Mouse (Mus musculus) bone marrow, adult 2 months (tissue): ENCODE measurements at regions not wholly inside any gene's neighbourhood (a gene's known extent, or its start where the extent isn't known, plus 50 kb on each side); places are given as distances from the start of the nearest gene placed in this dataset.

Experiments used
- H3K27ac ChIP-seq: fragments of 200-500 bp; 2 replicates; pipeline ENCODE4 v1.5.1; 2012; ENCODE audit warnings: low read depth, mild to moderate bottlenecking, control low read depth, inconsistent platforms, low read length; ENCODE audit not compliant: control insufficient read depth, poor library complexity, insufficient read depth
- H3K4me1 ChIP-seq: fragments of 200-500 bp; 2 replicates; pipeline ENCODE4 v1.6.1; 2011; ENCODE audit warnings: low read length; ENCODE audit not compliant: control insufficient read depth, insufficient read depth
- H3K4me3 ChIP-seq: fragments of 200-500 bp; replicated peaks from 2 replicates; pipeline ENCODE3; 2011; ENCODE audit warnings: mild to moderate bottlenecking, low read depth, low read length, control low read depth; ENCODE audit not compliant: control insufficient read depth
- CTCF ChIP-seq: fragments of 200-500 bp; IDR thresholded peaks from 2 replicates; pipeline ENCODE4 v1.5.1; 2011; ENCODE audit warnings: low read length, control low read depth; ENCODE audit not compliant: control insufficient read depth, insufficient read depth
- POLR2A ChIP-seq: fragments of 200-500 bp; IDR thresholded peaks from 2 replicates; pipeline ENCODE4 v1.6.1; 2011; ENCODE audit warnings: low read depth, mild to moderate bottlenecking, control low read depth, low read length, borderline replicate concordance; ENCODE audit not compliant: control insufficient read depth
- WGBS: fragments of 180-500 bp; shearing (Covaris S2); methylation state at CpG from one replicate; pipeline ENCODE4 v1.1.7; 2018; 5-methylcytosine and 5-hydroxymethylcytosine counted together

GRCm38 (mm10) chr1:138011581-138011980 lies 163.9 kb downstream of the Ptprc start:
- 80% methylated on average over 1 of the region's 1 CpGs for WGBS
- Histone ChIP-seq H3K27ac (no peak overlapping the region), H3K4me1 (no peaks in the 10 kb centered on the region; the same call in 1 of the 2 replicates), H3K4me3 (no peak overlapping the region)
- TF ChIP-seq POLR2A (no peak), CTCF (no peak)

GRCm38 (mm10) chr1:138010910-138011477 lies 164.5 kb downstream of the Ptprc start:
- H3K4me3 ChIP-seq: no peak overlapping the region
- no peaks in the 10 kb centered on the region; the same call in 1 of the 2 replicates for H3K4me1 ChIP-seq
- WGBS: 74% methylated on average over 7 of the region's 7 CpGs
- no peak overlapping the region for H3K27ac ChIP-seq
- TF ChIP-seq POLR2A: no peak
- no peak for TF ChIP-seq CTCF

GRCm38 (mm10) chr1:138006811-138007210 lies 168.7 kb downstream of the Ptprc start:
- 82% methylated on average over 1 of the region's 1 CpGs for WGBS
- TF ChIP-seq CTCF (no peak), POLR2A (no peak)
- Histone ChIP-seq H3K27ac (no peak overlapping the region), H3K4me1 (no peaks in the 10 kb centered on the region; the same call in 1 of the 2 replicates), H3K4me3 (no peak overlapping the region)

- Histone ChIP-seq H3K4me3 (no peak overlapping the region), H3K4me1 (no peaks in the 10 kb centered on the region; the same call in 1 of the 2 replicates), H3K27ac (no peak overlapping the region)
- 83% methylated on average over 2 of the region's 2 CpGs for WGBS
- TF ChIP-seq POLR2A (no peak), CTCF (no peak)
These were observed 171.2 kb downstream of the Ptprc start for GRCm38 (mm10) chr1:138004319-138004718.

GRCm38 (mm10) chr1:137999268-137999900 lies 176.1 kb downstream of the Ptprc start:
- H3K4me3 ChIP-seq: no peak overlapping the region
- no peaks in the 10 kb centered on the region for H3K4me1 ChIP-seq
- 41% methylated on average over 3 of the region's 3 CpGs for WGBS
- TF ChIP-seq POLR2A: no peak
- H3K27ac ChIP-seq: no peak overlapping the region

- no peak overlapping the region for H3K27ac ChIP-seq
- no peaks in the 10 kb centered on the region for H3K4me1 ChIP-seq
- TF ChIP-seq CTCF: no peak
- 81% methylated on average over 2 of the region's 2 CpGs for WGBS
- no peak overlapping the region for H3K4me3 ChIP-seq
These were observed 179.5 kb downstream of the Ptprc start for GRCm38 (mm10) chr1:137996041-137996440.

GRCm38 (mm10) chr1:137991936-137992335 lies 183.6 kb downstream of the Ptprc start:
- TF ChIP-seq CTCF (no peak), POLR2A (no peak)

GRCm38 (mm10) chr1:137991412-137991811 lies 184.1 kb downstream of the Ptprc start:
- Histone ChIP-seq H3K4me1 (no peaks in the 10 kb centered on the region), H3K27ac (no peak overlapping the region), H3K4me3 (no peak overlapping the region)
- 88% methylated on average over 5 of the region's 5 CpGs for WGBS
- no peak for TF ChIP-seq CTCF
- no peak for TF ChIP-seq POLR2A

More at GRCm38 (mm10) chr1:137991936-137992335, 183.6 kb downstream of the Ptprc start:
- no peaks in the 10 kb centered on the region for H3K4me1 ChIP-seq
- no peak overlapping the region for H3K4me3 ChIP-seq
- WGBS: 76% methylated on average over 1 of the region's 1 CpGs
- no peak overlapping the region for H3K27ac ChIP-seq

GRCm38 (mm10) chr1:137973406-137973805 lies 202.1 kb downstream of the Ptprc start:
- WGBS: 66% methylated on average over 3 of the region's 3 CpGs
- no peak for TF ChIP-seq POLR2A
- no peak for TF ChIP-seq CTCF
- no peak overlapping the region for H3K4me3 ChIP-seq
- no peaks in the 10 kb centered on the region for H3K4me1 ChIP-seq
- no peak overlapping the region for H3K27ac ChIP-seq
